Mouse (Mus musculus) thymus, postnatal 36 days (tissue): ENCODE measurements around the gene Olfr259.

Experiments
- DNase-seq, 2 experiments: peaks; one replicate each; pipeline ENCODE4 v3.0.0; 2022; ENCODE audit warnings: mixed read lengths in 2 of 2

Gene Olfr259

GRCm38 (mm10) chr2:87114467-87114866 is at the start of gene Olfr259:
Gene Olfr259 (minus strand): TSS chr2:87114567.
- DNase-seq, result no peak

DNA sequence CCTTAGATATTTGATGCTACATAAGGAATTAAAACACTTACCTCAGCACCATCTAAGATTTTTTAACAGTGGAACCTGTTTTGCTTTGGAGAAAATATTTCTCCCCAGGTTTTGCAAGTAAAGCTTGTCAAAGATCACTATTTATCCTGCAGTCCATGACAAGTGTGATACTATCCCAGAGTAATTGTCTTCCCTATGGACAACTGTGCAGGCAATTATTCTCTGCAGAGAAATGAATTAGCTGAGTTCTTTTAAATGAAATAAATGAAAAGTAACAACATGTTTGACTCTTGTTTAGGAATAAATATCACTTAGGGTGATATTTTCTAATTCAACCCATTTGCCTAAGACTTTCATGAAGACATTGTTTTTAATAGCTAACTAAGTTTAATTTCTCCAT is 38.2 kb upstream of the Olfr259 start, which contains the start of gene Olfr1111:
Gene Olfr1111, minus strand, starts transcription at position 101 of the 400 bp plus-strand sequence.
- DNase-seq, result no peak

DNA sequence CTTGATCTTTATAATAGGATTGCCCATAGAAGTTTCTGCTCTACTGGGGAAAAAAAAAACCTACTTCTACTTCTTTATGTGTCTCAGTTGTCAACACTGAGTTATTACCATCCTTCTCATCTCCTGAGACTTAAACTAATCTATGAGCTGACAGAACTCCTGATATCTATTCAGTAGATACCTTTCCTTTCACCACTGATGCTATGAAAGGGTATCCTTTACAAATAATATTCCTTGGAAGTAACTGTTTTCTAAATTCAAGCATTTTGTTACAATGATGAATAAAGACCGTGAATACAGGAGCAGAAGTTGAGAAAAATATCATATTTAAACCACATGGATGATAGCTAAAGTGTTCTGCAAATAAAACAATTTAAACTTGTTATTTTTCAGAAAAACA is 25.8 kb upstream of the Olfr259 start, which contains the start of gene Olfr1110:
Gene Olfr1110, minus strand, starts transcription at position 101 of the 400 bp plus-strand sequence.
- no peak for DNase-seq

DNA sequence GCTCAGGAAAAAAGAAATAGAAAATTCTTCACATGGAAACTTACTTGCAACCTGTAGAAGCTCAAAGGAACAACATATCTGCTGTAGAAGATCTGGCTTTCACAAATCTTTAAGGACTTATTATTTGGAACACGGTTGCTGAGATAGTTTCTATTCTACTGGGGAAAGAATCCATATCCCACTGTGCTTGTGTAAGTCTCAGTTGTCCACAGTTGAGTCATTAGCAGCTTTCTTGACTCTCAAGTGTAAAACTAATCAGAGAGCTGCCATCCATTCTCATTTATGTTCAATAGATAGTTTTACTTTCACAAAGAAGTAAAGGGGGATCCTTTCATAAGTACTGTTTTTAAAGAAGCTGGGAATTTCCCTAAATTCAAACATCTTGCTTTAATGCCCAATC is 18.5 kb downstream of the Olfr259 start, which contains the start of gene Olfr1109:
Gene Olfr1109, minus strand, starts transcription at position 101 of the 400 bp plus-strand sequence.
- DNase-seq, result no peak

GRCm38 (mm10) chr2:87075717-87076116 is 38.6 kb downstream of the Olfr259 start, which contains the start of gene Olfr1107:
Gene Olfr1107 (minus strand): TSS chr2:87075817.
- DNase-seq, result no peak
